Mouse (Mus musculus) right cerebral cortex, adult 2 months (tissue): ENCODE measurements around the gene Tnfrsf4.

Experiments used
- DNase-seq, 2 experiments: peaks; one replicate each; pipeline ENCODE4 v3.0.0; 2021 to 2022; ENCODE audit warnings: low spot score in 2 of 2

Gene Tnfrsf4

GRCm38 (mm10) chr4:156065156-156065894 is 51.7 kb downstream of the Tnfrsf4 start:
- no peak for DNase-seq
